Mouse (Mus musculus) erythroblast, adult 5-6 weeks (primary cell): Measurements from ENCODE around the gene Il1r2. TPM values are rescaled to one million over a fixed set of nuclear protein-coding genes. Genes with fewer than 3 reads are reported as not detected.

Experiments
- ATAC-seq: replicated peaks from 2 replicates; pipeline ENCODE4 v1.8.0; 2016; ENCODE audit warnings: moderate number of reproducible peaks, mild to moderate bottlenecking, moderate TSS enrichment, inconsistent platforms; ENCODE audit not compliant: poor library complexity, low FRiP score, severe bottlenecking
- total RNA-seq, 2 experiments: library from RNA; stranded (forward) in 1 of 2; stranded (reverse) in 1 of 2; fragments of 150-400 nt in 1 of 2; fragments of 200-764, 138-1000 nt in 1 of 2; gene quantifications; 2 replicates each; pipeline versions ENCODE4 v1.2.3 to v1.2.4; 2015 to 2017; ENCODE audit warnings: low replicate concordance in 2 of 2

Gene Il1r2
- total RNA-seq, 2 experiments from 2014 or later: 4.2 to 7.9 TPM

- no peak for ATAC-seq
Measured at GRCm38 (mm10) chr1:40058013-40058412, 15.9 kb upstream of the Il1r2 start.

- no peak for ATAC-seq
Measured at GRCm38 (mm10) chr1:40059122-40059774, 14.6 kb upstream of the Il1r2 start.

DNA sequence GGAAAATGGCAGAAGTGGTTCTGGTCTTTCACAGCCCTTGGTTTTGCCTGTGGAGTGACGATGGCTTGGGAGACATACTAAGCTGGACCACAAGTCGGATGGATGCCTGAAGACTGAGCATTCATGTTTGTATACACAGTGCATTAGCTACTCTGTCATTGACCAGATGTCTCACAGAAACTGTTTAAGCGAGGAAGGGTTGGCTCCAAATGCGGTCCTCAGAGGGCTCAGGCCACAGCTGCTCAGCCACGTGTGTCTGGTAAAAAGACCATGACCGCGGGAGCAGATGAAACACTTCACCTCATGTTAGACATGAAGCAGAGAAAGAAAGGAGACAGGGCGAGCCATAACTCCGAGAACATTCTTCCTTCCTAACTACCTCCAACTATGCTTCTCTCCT is 12.5 kb upstream of the Il1r2 start:
- no peak for ATAC-seq

DNA sequence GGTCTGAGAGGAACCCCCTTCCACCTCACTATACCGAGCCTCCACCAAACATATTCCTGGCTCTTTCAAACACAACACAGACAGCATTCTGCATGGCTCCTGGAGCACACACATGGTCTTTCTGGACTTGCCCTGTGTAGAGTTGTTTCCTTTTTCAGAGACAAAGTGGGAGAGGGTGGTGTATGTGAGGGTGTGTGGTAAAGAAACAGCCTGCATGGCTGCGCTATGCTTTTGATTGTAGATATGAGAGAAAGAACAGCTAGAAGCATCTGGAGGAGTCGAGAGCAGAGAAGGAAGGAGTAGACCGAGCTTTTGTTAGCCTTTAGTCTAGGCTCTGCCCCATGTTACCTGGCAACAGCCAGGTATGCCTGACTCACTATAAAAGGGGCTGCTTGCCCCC is 10.5 kb upstream of the Il1r2 start:
- ATAC-seq: no peak

- no peak for ATAC-seq
Measured at GRCm38 (mm10) chr1:40064508-40064907, 9.4 kb upstream of the Il1r2 start.

GRCm38 (mm10) chr1:40072558-40072957 is 1.3 kb upstream of the Il1r2 start:
- ATAC-seq: no peak

DNA sequence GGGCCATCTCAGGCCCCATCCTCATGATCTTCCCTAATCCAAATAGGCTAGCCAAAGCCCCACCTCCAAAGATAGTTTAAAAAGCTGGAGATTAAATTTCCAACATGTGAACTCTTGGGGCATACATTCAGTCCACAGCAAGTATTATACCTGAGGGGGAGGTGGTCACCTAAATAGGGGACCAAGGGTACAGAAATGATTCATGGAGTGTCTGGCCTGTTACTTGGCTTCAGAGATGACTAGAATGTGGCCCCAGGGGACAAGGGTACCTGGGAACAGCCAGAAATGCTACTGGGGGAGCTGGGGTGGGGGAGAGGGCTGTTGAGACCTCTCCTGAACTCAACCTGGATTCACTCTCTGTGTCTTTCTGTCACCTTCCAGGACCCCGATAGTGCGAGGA is 3.4 kb downstream of the Il1r2 start:
- ATAC-seq: no peak

DNA sequence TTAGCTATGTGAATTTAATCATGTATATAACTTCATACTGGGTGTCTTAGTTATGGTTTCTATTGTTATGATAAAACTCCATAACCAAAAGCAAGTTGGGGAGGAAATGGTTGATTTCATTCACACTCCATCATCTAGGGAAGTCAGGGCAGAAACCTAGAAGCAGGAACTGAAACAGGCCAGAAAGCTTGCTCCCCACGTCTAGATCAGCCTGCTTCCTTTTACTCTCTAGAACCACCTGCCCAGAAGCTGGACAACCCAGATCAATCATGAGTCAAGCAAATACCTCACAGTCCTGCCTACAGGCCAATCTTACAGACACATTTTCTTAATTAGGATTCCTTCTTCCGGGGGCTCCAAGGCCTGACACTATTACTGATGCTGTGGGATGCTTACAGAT is 7.2 kb downstream of the Il1r2 start:
- ATAC-seq: no peak

DNA sequence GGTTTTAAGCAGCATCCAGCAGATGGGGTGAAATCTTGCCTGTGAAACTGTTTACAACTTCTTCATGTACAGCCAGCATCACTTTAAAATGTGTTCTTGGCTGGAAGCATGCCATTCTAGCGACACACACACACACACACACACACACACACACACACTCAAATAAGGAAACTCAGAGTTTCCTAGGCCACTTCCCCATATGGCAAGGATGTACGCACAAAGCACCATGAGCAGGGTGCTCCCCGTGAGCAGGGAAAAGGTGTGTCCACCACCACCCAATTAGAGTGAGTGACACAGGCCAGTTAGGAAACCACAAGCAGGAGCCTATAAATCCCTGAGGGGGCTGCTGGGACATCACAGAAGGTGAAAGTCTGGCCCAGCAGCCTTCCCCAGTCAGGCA is 10.5 kb downstream of the Il1r2 start:
- ATAC-seq: no peak

- ATAC-seq: peak; percentile 50; the same call in 1 of the 2 replicates
Measured at GRCm38 (mm10) chr1:40085403-40086182, 11.7 kb downstream of the Il1r2 start.

GRCm38 (mm10) chr1:40091160-40091559 is 17.3 kb downstream of the Il1r2 start:
- no peak for ATAC-seq

DNA sequence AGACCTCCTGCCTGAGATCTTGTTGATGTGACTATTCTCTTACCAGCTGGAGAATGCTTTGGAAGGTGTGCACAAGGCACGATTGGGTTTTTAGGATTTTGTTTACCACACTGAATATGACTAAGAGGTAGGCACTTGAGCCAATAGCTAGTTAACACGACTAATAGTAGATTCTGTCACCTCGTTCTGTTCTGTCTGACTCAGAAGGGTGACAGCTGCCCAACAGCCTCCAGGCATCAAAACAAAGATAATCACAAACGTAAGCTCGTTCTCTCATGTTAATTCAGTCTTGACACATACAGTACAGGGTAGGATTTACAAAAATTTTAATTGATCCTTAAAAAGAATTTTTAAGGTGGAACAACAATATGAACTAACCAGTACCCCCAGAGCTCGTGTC is 18.7 kb downstream of the Il1r2 start:
- no peak for ATAC-seq

- no peak for ATAC-seq
Measured at GRCm38 (mm10) chr1:40094601-40095304, 20.9 kb downstream of the Il1r2 start.

GRCm38 (mm10) chr1:40095585-40095984 is 21.7 kb downstream of the Il1r2 start:
- no peak for ATAC-seq

DNA sequence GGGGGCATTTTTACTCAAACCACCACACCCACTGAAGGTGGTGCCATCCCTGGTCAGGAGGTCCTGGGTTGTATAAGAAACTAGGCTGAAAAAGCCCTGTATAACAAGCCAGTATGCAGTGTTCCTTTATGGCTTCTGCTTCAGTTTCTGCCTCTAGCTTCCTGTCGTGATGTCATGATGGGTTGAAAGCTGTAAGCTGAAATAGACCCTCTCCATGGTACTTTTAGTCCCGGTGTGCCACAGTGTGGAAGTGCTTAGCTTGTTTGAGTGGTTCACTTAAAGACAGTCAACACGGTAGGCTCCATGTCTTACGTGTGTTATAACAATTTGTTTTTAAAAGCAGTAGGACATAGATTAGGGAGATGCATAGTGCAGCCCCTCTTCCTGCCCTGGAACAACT is 32.4 kb downstream of the Il1r2 start:
- no peak for ATAC-seq

- ATAC-seq: no peak
Measured at GRCm38 (mm10) chr1:40106719-40107118, 32.8 kb downstream of the Il1r2 start.

DNA sequence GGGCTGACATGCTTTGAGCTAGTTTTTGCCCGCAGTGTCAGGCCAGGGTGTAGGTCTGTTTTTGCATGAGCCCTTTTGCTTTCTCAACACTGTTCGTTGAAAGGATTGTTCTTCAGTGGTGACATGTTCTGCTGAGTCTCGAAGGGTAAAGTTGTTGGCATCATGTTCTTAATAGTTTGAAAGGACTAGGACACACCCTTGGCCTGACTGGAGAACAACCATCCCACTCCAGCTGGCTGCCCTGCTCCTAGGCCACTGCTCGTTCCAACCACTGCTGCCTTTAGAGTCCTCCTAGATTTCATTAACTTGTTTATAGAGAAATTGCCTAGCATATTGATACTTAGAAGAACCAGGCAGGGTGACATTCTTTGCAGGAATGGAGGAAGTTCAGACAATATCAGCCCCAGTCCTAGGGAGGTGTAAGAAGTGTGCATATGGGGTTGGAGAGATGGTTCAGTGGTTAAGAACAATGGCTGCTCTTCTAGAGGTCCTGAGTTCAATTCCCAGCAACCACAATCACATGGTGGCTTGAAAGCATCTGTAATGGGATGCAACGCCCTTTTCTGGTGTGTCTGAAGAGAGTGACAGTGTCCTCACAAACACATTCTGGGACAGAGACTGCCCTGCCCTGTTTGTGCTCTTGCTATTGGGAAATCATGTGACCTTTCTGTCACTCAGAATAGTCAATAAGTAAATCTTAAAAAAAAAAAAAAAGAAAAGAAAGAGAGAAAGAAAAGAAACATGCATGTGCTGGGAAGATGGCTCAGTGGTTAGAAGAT is 34.3 kb downstream of the Il1r2 start:
- ATAC-seq: no peak

DNA sequence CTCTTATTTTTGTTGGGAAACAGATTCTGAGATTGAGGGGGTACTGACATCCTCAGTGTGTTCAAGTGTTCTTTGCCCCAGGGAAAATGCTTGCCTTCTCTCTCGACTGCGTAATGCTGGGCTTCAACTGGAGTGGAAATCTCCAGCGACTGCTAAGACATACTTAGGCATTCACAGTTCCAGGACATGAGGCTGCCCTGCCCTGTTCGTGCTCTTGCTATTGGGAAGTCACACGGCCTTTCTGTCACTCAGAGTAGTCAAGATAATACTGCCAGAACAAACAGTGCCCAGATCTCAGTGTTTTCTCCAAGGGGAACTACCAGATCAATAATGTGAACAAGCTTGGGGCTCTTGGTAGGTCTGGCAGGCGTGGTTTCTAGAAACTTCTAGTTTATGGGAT is 35.9 kb downstream of the Il1r2 start:
- no peak for ATAC-seq

- peak; percentile 73 for ATAC-seq
Measured at GRCm38 (mm10) chr1:40115271-40115670, 41.4 kb downstream of the Il1r2 start.

GRCm38 (mm10) chr1:40116422-40116821 is 42.5 kb downstream of the Il1r2 start:
- peak; percentile 82 for ATAC-seq
